Comparison of ENCODE assay signal across 8 mouse cellular contexts in the genomic region with DNA sequence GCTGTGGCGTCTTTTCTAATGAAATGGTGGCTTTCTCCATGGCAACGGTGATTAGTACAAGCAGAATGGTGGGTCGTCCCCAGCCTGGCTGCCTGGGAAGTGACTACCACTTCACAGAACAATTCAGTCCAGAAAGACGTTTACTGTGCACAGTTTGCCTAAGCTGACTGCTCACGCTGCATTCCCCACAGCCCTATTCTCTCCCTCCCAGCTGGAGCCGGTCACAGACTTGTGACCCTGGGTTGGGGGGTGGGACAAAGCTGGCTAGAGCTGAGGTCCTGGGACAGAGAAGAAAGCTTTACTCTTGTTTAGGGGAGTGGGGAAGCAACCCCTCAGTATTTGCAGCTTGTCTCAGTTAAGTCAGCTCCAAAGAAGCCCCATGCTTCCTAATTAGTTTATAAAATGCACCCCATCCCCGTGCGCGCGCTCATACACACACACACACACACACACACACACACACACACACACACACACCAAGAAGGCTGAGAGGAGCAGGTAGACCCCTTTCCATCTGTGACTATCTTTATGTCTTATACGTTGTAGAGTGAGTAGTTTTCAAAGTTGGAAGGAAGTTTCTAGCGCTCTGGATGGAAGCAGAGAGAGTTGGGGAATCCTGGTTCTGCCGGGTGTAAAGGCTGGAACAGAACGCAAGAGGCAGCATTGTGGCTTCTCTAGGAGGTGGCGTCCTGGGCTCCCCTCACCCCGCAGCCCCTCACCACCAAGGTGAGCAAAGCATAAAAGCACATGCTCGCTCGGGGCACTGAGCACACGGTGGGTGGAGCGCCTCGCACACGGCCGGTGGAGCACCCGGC.
DNase-seq lines count a peak whose midpoint lies in the region; ATAC-seq and TF ChIP-seq lines count a peak whose summit lies in the region.

No protein-coding gene starts in this region.

- intact Hi-C loops in heart, postnatal 36 days (cut with DNase I), result no loop called here
- intact Hi-C loops in left cerebral cortex, postnatal 10 days (cut with DNase I), result no loop called here

- peak overlapping the region; percentile 16 for H3K4me2 ChIP-seq in lung, embryonic 16.5 days (ENCODE audit: low read depth, low read length)
- H3K4me2 ChIP-seq in limb, embryonic 12.5 days, result peak overlapping the region; percentile 38
- 0 out of 2 replicates have a peak overlapping the region, but pooled peaks have one; percentile 9 for H3K4me2 ChIP-seq in stomach, embryonic 15.5 days

- no peaks in the 10 kb centered on the region for H3K9me3 ChIP-seq in heart, embryonic 10.5 days
- 0 out of 2 replicates have a peak, but pooled peaks cover 3% of the 10 kb centered on the region for H3K9me3 ChIP-seq in lung, embryonic 16.5 days (ENCODE audit: control insufficient read depth, low read length)
- peaks cover 5% of the 10 kb centered on the region for H3K9me3 ChIP-seq in limb, embryonic 12.5 days
- no peaks in the 10 kb centered on the region for H3K9me3 ChIP-seq in stomach, embryonic 15.5 days

- peaks cover 7% of the 10 kb centered on the region for H3K4me1 ChIP-seq in heart, embryonic 10.5 days
- H3K4me1 ChIP-seq in lung, embryonic 16.5 days (replicated peaks; ENCODE audit: control insufficient read depth, insufficient read depth, low read length), result peaks cover 2% of the 10 kb centered on the region; the same call in 1 of the 2 replicates
- H3K4me1 ChIP-seq in lung, adult 2 months (ENCODE audit: control insufficient read depth, insufficient read depth, low read length), result no peaks in the 10 kb centered on the region
- H3K4me1 ChIP-seq in limb, embryonic 12.5 days (replicated peaks), result peaks cover 21% of the 10 kb centered on the region
- peaks cover 7% of the 10 kb centered on the region; the same call in 1 of the 2 replicates for H3K4me1 ChIP-seq in stomach, embryonic 15.5 days

- ATAC-seq in lung, embryonic 16.5 days (ENCODE audit: low read depth), result no peak
- ATAC-seq in limb, embryonic 12.5 days (ENCODE audit: insufficient number of reproducible peaks, insufficient read depth, low FRiP score, low TSS enrichment, low read depth), result no peak
- no peak for ATAC-seq in stomach, embryonic 15.5 days (ENCODE audit: insufficient read depth, low FRiP score, low read depth)

- H3K9ac ChIP-seq in lung, embryonic 16.5 days (ENCODE audit: low read length), result no peak overlapping the region
- no peak overlapping the region; the same call in 1 of the 2 replicates for H3K9ac ChIP-seq in limb, embryonic 12.5 days (replicated peaks)
- no peak overlapping the region for H3K9ac ChIP-seq in stomach, embryonic 15.5 days

- H3K27ac ChIP-seq in heart, embryonic 10.5 days, result no peak overlapping the region
- H3K27ac ChIP-seq in lung, embryonic 16.5 days (ENCODE audit: low read length), result no peak overlapping the region
- no peak overlapping the region for H3K27ac ChIP-seq in limb, embryonic 12.5 days
- no peak overlapping the region for H3K27ac ChIP-seq in stomach, embryonic 15.5 days

- H3K27me3 ChIP-seq in heart, embryonic 10.5 days (ENCODE audit: insufficient read depth, poor library complexity, severe bottlenecking), result peaks cover 18% of the 10 kb centered on the region
- no peaks in the 10 kb centered on the region for H3K27me3 ChIP-seq in lung, embryonic 16.5 days (ENCODE audit: control insufficient read depth, insufficient read depth, low read depth, low read length)
- no peaks in the 10 kb centered on the region for H3K27me3 ChIP-seq in limb, embryonic 12.5 days
- H3K27me3 ChIP-seq in stomach, embryonic 15.5 days (replicated peaks), result no peaks in the 10 kb centered on the region

- DNase-seq in heart, embryonic 10.5 days (ENCODE audit: low spot score), result peak; percentile 64
- no peak for DNase-seq in heart, postnatal 36 days
- DNase-seq in lung, adult 2 months, result no peak
- DNase-seq in left cerebral cortex, postnatal 10 days (ENCODE audit: extremely low spot score in 1 of 2, low spot score in 2 of 2), result no peak
- DNase-seq in thymus, postnatal 25 days, result no peak

- TF ChIP-seq CTCF in lung, adult 2 months (IDR thresholded peaks at IDR 0.05; ENCODE audit: insufficient read depth, low read length), result no peak

- 42% methylated on average over 24 of the region's 24 CpGs for WGBS in heart, embryonic 10.5 days
- 45% methylated on average over 24 of the region's 24 CpGs for WGBS in lung, embryonic 16.5 days
- WGBS in lung, adult 2 months, result 53% methylated on average over 24 of the region's 24 CpGs
- 44% methylated on average over 24 of the region's 24 CpGs for WGBS in limb, embryonic 12.5 days
- 42% methylated on average over 24 of the region's 24 CpGs for WGBS in stomach, embryonic 15.5 days

- peak overlapping the region; percentile 31; the same call in 1 of the 2 replicates for H3K4me3 ChIP-seq in heart, embryonic 10.5 days
- H3K4me3 ChIP-seq in lung, embryonic 16.5 days (ENCODE audit: low read length), result no peak overlapping the region
- H3K4me3 ChIP-seq in lung, adult 2 months (replicated peaks; ENCODE audit: extremely low read depth, low read depth, low read length), result no peak overlapping the region
- H3K4me3 ChIP-seq in limb, embryonic 12.5 days (replicated peaks), result no peak overlapping the region
- no peak overlapping the region for H3K4me3 ChIP-seq in stomach, embryonic 15.5 days (replicated peaks)

- no peak for TF ChIP-seq POLR2A in lung, adult 2 months (IDR thresholded peaks at IDR 0.05; ENCODE audit: borderline replicate concordance, extremely low read depth, low read depth, low read length)

- no peaks in the 10 kb centered on the region for H3K36me3 ChIP-seq in heart, embryonic 10.5 days
- H3K36me3 ChIP-seq in lung, embryonic 16.5 days (ENCODE audit: control insufficient read depth, insufficient read depth, low read length), result no peaks in the 10 kb centered on the region
- no peaks in the 10 kb centered on the region for H3K36me3 ChIP-seq in limb, embryonic 12.5 days
- no peaks in the 10 kb centered on the region for H3K36me3 ChIP-seq in stomach, embryonic 15.5 days
